Mouse (Mus musculus): ENCODE results near the gene Lrat.

Lrat gene

DNA sequence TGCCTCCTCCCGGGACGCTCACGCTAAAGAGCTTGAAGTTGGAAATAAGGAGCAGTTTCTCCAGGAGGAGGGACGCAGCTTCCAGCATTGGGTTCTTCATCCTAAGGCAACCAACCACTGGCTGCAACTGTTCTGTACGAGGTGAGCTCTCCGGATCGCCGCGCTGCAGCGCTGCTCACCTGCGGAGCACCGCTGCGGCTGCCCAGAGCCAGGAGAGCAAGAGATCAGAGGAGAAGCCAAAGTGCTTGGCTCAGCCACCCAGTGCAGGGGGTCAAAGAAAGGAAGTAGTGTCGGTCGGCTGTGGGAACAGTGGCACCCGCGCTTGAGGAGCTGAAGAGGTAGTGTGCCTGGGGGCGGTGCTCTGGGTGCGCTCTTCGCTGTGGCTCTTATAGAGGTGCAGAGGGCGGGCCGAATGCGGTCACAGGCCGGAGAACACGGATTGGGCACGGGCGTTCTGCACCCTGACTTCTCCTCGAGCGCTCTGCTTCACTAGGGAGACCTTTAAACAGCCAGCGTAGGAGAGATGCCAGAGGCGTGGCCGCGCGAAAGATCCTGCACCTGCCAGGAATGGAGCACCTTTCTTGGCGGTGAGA, at the start of gene Lrat:
TSS of gene Lrat (minus strand) at position 361 of the 593 bp plus-strand sequence.
- DNase-seq (ENCODE audit: low spot score), result no peak

DNA sequence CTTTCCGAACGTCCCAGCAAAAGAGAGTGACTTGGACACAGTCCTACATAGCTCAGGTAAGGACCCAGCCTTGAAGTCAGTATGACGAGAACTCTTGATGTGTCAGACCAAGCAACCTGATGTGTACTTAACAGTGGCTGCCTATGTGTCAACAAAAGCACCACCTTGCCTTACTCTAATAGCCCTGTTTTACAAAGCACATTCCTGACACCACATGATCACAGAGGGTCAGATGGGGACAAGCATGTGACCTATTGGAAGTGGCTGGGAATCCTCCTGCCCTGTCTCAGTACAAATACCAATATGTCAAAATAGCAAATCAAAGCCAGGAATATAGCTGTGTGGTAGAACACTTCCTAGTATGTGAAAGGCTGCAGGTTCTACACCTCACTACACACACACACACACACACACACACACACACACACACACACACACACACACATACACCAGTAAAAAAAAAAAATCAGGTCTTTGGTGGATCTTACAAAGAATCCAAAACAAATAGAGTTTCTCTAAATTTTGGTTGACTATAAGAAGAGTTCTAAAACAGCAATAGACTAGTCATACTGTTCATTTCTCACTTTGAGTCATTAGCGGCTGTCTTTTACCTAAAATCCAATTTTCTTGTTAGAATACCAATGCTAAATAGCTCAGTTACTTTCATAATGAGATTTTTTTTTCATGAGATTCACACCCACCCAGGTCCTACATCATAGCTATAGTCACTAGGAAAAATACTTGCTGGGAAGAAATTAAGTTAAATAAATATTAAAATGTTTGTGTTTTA, 48.6 kb upstream of the Lrat start:
- no peak for DNase-seq (ENCODE audit: low spot score)

DNA sequence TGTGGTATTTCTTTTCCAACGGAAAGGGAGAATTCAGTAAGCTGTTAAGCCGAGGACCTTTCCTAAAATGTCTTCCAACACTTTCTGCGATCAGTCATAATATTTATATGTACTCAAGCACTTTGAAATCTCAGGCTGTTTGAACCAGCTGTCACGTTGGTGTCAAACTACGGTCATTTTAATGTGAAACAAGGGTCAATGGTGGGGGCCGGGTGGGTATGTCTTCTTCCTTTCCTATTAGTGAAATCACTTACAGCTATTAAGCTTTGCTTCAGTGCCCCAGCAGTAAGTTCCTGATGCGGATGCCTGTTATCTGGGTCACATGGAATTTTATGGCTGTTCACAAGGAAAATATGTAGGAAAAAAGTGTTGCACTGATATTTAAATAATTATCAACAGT, 46.9 kb upstream of the Lrat start:
- no peak for DNase-seq (ENCODE audit: low spot score)

DNA sequence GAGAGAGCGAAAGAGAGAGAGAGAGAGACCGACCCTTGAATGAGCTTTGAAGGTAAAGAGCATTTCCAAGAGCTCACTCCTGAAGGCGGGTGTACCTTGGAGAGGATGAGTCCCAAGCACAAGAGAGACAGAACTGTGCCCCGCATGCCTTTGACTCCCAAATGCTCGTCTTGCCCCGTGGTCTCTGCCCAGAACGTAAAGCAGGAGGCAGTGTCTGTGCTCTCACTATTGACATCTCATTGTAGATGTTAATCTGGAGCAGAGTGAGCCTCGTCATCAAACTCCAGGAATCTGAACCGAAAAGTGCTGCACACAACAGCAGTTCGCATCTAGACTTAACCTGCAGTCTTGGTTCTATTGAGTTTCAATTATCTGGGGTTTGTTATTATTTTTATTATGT, 46.4 kb upstream of the Lrat start:
- no peak for DNase-seq (ENCODE audit: low spot score)

DNA sequence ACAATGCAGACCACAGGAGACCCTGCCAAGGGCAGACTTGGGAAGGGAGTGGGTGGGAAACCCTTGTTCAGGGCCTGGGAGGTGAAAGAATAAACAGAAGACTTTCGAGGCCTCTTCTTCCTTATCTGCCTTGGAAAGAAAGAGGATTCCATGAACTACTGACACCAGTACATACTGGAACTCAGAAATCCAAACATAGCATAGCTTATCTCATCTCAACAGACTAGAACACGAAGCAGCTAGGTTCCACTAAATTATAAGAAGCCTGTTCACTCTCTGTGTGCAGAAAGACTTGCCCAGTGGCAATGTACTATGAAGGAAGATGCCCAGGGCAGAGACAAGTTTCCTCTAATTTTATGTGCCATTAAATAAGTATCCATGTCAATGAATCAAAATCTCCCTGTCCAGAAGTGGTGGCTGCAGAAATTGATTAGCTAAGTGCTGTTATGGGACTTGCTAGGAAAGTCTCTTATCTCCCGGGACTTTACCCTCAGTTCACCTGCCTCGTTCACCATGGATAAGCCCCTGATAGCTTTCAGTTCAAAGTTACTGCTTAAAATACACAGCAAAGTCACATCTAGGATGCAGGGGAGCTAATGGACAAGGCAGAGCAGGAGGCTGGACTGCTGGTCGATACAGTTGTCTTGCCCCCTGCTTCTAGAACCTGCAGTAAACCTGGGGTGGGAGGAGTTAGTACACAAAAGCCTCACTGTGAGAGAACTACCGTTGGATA, 42.8 kb upstream of the Lrat start:
- no peak for DNase-seq (ENCODE audit: low spot score)

DNA sequence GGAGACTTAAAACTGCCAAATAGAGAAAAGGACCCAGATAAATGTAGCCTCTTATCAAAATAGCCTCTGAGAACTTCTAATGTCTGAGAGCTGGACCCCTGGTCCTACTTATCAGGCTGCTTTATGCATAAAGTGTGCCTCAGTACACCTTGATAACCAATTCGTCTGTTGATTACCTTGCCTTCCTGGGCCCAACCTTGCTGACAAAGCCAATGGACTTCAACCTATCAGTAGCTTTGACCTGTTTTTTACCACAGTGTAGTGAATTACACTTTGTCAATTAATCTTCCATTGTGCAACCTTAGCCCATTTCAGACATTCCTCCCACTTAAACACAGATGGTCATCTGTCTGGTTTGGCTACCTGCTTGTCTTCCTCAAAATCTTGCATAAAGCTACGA, 24.1 kb upstream of the Lrat start:
- DNase-seq (ENCODE audit: low spot score), result no peak

DNA sequence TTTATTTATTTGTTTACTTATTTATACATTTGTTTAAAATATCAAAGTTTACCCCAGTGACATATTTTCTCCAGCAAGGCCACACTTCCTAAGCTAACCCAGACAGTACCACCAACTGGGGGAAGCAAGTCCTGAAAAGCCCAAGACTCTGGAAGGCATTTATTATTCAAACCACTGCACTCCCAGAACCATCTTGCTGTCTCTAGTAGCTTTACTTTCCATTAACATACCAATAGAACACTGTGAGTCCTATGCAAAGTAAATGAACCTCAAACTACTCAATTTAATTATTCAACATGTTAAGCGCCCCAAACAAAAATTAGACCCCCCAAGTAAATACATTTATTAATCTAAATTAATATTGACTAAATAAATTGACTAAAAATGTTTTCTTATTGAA, 11.9 kb upstream of the Lrat start:
- no peak for DNase-seq (ENCODE audit: low spot score)

DNA sequence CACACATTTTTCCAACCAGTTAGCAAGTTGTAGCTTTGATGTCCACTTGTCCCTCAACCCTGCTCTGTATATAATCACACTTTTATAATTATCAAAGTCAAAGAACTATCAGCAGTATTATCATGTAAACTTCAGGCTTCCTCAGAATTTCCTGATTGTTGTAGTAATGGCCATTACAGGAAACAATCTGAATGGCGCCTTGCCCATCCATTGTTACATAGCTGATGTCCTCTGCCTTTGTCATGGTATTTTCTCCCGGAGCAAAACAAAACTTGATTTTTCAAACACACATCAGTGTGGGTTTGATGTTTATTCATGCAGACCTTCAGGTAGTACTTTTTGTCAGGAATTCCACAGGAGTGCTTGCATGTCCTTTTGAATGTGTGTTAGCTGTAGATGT, 4.9 kb upstream of the Lrat start:
- DNase-seq (ENCODE audit: low spot score), result no peak

DNA sequence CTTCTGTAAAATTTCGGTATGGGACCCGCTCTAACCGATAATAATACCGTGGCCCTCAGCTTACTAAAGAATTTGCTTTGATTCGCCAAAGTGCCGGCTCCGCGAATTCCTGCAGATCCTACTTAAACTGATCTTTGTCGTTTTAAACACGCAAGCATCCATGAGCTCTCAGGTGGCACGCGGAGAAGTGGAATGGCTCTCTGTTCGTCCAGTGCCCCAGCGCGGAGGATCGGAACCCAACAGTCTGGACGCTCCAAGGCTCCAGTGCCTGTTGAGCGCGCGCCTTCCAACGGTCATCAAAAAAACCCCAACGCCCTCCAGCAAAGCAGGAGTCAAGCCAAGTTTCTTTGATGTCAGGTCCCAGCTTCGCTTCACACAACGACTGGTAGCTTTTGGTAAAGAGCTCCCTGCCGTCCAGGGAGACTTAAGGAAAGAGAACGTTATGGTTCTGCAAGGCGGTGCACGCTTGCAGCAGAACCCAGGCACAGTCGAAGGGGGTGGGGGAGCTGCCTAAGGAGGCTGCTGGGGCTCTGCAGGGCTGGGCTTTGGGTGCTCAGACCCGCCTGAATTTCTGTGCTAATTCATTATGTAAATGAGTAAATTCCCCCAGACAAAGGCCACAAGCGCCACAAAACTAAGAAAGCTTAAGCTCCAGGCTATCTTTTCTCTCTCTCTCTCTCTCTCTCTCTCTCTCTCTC, 587 bp upstream of the Lrat start:
- DNase-seq (ENCODE audit: low spot score), result no peak

DNA sequence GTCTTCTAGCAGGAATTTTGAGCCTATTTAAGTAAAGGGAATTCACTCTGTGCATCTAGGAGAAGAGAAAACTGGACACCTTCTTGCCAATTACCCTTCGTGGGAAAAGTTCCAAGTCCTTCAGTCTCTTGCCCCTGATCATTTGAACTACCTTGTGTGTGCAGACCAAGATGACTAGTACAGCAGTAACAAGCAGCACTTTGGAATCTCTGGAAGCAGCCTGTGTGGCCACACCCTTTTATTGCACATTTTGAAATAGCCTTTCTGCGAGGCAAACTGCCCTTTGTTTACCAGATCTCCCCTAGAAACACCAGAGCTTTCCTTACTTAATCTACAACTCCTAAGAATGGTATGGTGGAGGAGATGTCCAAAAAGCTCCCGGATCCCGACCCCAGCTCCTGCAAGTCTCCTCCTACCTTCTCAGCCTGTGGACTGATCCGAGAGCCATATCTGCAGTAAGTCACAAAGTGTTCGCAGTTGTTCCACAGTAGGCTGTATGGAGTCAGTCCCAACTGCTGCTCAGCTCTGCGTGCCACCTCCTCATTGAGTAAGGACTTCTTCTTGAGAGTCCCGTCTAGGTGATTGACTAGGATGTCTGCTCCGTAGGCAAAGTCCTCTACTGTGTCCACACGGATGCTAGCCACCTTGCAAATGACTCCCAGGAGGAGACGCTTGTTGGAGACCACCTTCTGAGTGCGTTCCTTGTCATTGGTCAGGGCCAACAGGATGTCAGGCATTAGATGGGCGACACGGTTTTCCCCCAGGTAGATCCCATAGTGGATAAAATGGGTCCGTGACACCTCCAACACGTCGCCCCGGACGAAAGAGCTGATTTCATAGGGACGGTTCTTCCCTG, 788 bp downstream of the Lrat start:
- no peak for DNase-seq (ENCODE audit: low spot score)

DNA sequence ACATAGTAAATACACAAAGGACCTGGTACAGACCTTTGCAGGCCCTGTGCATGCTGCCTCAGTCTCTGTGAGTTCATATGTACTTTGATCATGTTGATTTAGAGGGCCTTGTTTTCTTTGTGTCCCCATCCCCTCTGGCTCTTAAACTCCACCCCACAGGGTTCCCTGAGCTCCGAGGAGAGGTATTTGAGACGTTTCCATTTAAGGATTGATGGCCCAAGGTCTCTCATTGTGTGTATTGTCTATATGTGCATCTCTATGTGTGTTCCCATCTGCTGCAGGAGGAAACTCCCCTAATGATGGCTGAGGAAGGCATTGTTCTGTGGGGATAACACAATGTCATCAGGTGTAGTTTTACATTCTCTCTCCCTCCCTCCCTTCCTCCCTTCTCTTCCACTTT, 14.9 kb downstream of the Lrat start:
- no peak for DNase-seq (ENCODE audit: low spot score)

DNA sequence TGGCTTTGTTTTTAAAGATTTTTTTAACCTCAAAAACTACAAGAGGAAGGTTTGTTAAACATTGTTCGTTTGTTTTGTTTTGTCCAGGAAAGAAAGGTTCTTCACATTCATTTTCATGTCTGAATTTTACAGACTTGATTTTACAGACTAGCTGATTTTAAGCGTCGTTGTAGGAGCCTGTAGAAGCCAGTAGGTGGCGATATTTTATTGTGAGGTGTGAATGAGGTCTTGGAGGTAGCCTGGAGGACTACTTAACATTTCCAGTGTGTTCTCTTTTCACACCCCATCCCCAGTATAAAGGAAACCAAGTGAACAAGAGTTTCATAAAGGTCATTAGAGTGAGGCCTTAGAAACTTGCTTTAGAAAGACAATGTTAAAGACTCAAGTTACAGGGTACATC, 26.5 kb downstream of the Lrat start:
- DNase-seq (ENCODE audit: low spot score), result no peak

DNA sequence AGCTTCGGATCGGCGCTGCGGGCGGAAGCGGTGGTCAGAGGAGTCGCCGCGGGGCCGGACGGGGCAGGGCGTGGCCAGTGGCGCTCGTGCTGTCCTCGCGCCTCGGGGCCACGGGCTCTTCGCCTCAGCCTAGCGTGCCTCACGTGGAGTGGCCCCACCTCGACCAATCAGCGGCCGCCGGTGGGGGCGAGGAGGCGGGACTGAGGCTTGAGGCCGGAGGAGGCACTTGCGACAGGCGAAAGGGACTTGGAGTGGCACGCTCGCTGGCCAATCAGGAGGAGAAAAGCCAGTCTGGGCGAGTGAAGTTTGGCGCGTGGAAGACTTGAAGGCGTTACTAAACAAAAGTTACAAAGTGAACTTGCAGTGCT, 27.4 kb downstream of the Lrat start, which contains the start of gene Rbm46:
TSS of gene Rbm46 (minus strand) at position 112 of the 368 bp plus-strand sequence.
- peak; percentile 75 for DNase-seq (ENCODE audit: low spot score)

DNA sequence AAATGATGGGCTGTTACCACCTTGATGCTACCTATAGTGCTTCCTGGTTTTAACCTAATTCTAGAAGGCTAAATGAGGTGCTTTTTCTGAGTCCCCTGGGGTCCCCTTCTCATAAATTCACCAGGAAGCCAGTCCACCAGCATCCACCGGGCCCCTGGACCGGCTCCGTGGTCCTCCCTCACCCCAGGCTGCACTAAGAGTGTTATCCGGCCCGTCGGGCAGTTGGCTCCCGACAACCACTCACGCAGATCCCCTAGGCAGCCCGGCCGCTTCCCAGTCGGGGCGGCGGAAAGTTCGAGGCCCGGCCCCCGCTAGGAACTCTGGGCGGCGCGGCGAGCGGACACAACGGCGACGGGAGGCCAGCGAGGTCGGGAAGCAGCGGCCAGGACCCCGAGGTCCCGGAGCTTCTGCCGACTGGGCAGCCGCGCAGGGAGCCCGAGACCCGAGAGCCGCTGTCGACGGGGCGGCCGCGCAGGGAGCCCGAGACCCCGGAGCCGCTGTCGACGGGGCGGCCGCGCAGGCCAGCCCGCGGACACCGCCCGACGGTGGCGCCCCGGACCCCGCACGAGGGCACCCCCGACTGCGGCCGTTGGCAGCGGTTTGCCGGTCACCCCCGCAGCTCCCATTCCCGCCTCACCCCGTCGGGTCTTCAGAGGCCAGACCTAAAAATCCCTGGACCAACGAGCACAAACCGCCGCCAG, 28.0 kb downstream of the Lrat start:
- no peak for DNase-seq (ENCODE audit: low spot score)

DNA sequence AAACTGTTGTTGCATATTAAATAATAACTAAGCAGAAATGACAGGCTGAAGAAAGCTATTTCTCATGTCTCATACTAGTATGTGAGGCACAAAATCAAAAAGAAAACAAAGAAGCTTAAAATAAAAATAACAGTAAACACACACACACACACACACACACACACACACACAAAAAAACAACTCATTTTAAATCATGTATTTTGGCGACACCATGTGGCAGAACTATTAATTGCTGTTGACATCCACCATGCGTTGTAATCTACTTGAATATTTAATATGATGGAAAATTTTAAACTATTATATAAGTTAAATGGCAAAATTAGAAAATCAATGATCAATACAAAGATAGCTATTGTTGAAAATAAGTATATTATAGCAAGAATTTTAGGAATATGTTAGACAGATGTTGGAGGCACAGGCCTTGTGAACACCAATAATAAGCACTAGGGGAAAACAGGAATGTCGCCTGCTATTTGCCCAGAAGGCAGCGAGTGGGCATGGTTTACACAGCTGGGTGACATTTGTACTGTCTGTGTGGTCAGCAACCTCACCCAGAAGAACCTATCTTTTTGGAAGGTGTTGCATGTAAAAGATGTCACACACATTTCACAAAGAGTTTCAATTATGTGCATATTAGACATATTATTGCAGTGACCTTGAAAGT, 46.2 kb downstream of the Lrat start:
- DNase-seq (ENCODE audit: low spot score), result no peak

Data from urinary bladder, postnatal 10 days (tissue).